Mouse (Mus musculus) lung, postnatal 0 days (tissue): ENCODE measurements at regions not wholly inside any gene's neighbourhood (a gene's known extent, or its start where the extent isn't known, plus 50 kb on each side); places are given as distances from the start of the nearest gene placed in this dataset.

Experiments
- ATAC-seq: fragments of 200-750 bp; cut with Nextera tagmentation; 2 replicates; pipeline ENCODE4 v1.8.0; 2017; ENCODE audit warnings: moderate library complexity
- DNase-seq: peaks from one replicate; pipeline ENCODE4 v3.0.0-alpha.2; 2016; ENCODE audit warnings: low spot score
- H3K27ac ChIP-seq: fragments of 300-500 bp; sonication (generic); 2 replicates; pipeline ENCODE4 v1.5.1; 2014; ENCODE audit warnings: antibody characterized with exemption, mild to moderate bottlenecking, low read length, mixed read lengths
- H3K27me3 ChIP-seq: fragments of 300-500 bp; sonication (generic); replicated peaks from 2 replicates; pipeline ENCODE4 v1.6.1; 2014; ENCODE audit warnings: low read length, mixed read lengths; ENCODE audit not compliant: insufficient read depth
- H3K36me3 ChIP-seq: fragments of 300-500 bp; sonication (generic); 2 replicates; pipeline ENCODE4 v1.6.1; 2014; ENCODE audit warnings: low read length, mixed read lengths; ENCODE audit not compliant: insufficient read depth
- H3K4me1 ChIP-seq: fragments of 300-500 bp; sonication (generic); 2 replicates; pipeline ENCODE4 v1.6.1; 2014; ENCODE audit warnings: antibody characterized with exemption, low read depth, low read length, mixed read lengths; ENCODE audit not compliant: insufficient read depth
- H3K4me2 ChIP-seq: fragments of 300-500 bp; sonication (generic); replicated peaks from 2 replicates; pipeline ENCODE4 v1.6.1; 2014; ENCODE audit warnings: low read depth, mild to moderate bottlenecking, low read length, moderate library complexity, mixed read lengths
- H3K4me3 ChIP-seq: fragments of 300-500 bp; sonication (generic); 2 replicates; pipeline ENCODE4 v1.5.1; 2014; ENCODE audit warnings: low read depth, low read length
- H3K9ac ChIP-seq: fragments of 300-500 bp; sonication (generic); replicated peaks from 2 replicates; pipeline ENCODE4 v1.6.1; 2014; ENCODE audit warnings: low read depth, mild to moderate bottlenecking
- H3K9me3 ChIP-seq: fragments of 300-500 bp; sonication (generic); 2 replicates; pipeline ENCODE4 v1.6.1; 2016; ENCODE audit warnings: low read length, mixed read lengths
- CTCF ChIP-seq: IDR thresholded peaks from 2 replicates; pipeline ENCODE4 v1.5.1; 2016; ENCODE audit warnings: antibody characterized with exemption, mild to moderate bottlenecking
- EP300 ChIP-seq: IDR thresholded peaks from 2 replicates; pipeline ENCODE4 v1.6.1; 2016; ENCODE audit warnings: antibody characterized with exemption, mild to moderate bottlenecking, control low read depth
- WGBS: fragments of 180-500 bp; shearing (Covaris S2); extraction: QIAGEN DNeasy Blood & Tissue Kit; methylation state at CpG from one replicate; pipeline ENCODE4 v1.1.7; 2014; 5-methylcytosine and 5-hydroxymethylcytosine counted together

GRCm38 (mm10) chr17:88168262-88169096 is 103.4 kb upstream of the Fbxo11 start:
- TF ChIP-seq EP300 (peak; percentile 89), CTCF (no peak)
- no peak overlapping the region for H3K4me2 ChIP-seq
- peak overlapping the region; percentile 12; the same call in 1 of the 2 replicates for H3K27ac ChIP-seq
- 48% methylated on average over 8 of the region's 8 CpGs for WGBS
- DNase-seq (peak; percentile 68), ATAC-seq (peak; percentile 79)
- no peaks in the 10 kb centered on the region for H3K27me3 ChIP-seq
- no peak overlapping the region for H3K4me3 ChIP-seq
- H3K36me3 ChIP-seq: no peaks in the 10 kb centered on the region
- H3K4me1 ChIP-seq: no peaks in the 10 kb centered on the region
- H3K9ac ChIP-seq: no peak overlapping the region
- H3K9me3 ChIP-seq: no peaks in the 10 kb centered on the region

- Histone ChIP-seq H3K9me3 (no peaks in the 10 kb centered on the region), H3K4me3 (no peak overlapping the region), H3K4me2 (no peak overlapping the region), H3K9ac (no peak overlapping the region), H3K4me1 (no peaks in the 10 kb centered on the region), H3K36me3 (no peaks in the 10 kb centered on the region), H3K27ac (no peak overlapping the region), H3K27me3 (no peaks in the 10 kb centered on the region)
- WGBS: 57% methylated on average over 3 of the region's 3 CpGs
- ATAC-seq: no peak
- TF ChIP-seq CTCF (no peak), EP300 (no peak)
- DNase-seq: peak; percentile 33
Observed at GRCm38 (mm10) chr17:88171606-88172005, 106.5 kb upstream of the Fbxo11 start.

- Histone ChIP-seq H3K36me3 (no peaks in the 10 kb centered on the region), H3K27me3 (no peaks in the 10 kb centered on the region), H3K27ac (no peak overlapping the region), H3K9ac (no peak overlapping the region), H3K4me1 (no peaks in the 10 kb centered on the region), H3K9me3 (no peaks in the 10 kb centered on the region), H3K4me3 (no peak overlapping the region), H3K4me2 (no peak overlapping the region)
- WGBS: 34% methylated on average over 4 of the region's 4 CpGs
- ATAC-seq: peak; percentile 72
- DNase-seq: peak; percentile 50
- TF ChIP-seq EP300 (peak; percentile 78), CTCF (peak; percentile 45)
Observed at GRCm38 (mm10) chr17:88173354-88174032, 108.4 kb upstream of the Fbxo11 start.

- Histone ChIP-seq H3K27ac (peak overlapping the region; percentile 52), H3K9ac (no peak overlapping the region), H3K4me1 (no peaks in the 10 kb centered on the region), H3K36me3 (no peaks in the 10 kb centered on the region), H3K27me3 (no peaks in the 10 kb centered on the region), H3K4me3 (no peak overlapping the region), H3K4me2 (peak overlapping the region; percentile 47), H3K9me3 (no peaks in the 10 kb centered on the region)
- peak; percentile 65 for DNase-seq
- peak; percentile 71 for ATAC-seq
- 19% methylated on average over 10 of the region's 10 CpGs for WGBS
- TF ChIP-seq CTCF (no peak), EP300 (no peak)
Observed at GRCm38 (mm10) chr17:88174242-88174679, 109.2 kb upstream of the Fbxo11 start.

- Histone ChIP-seq H3K4me3 (no peak overlapping the region), H3K27me3 (no peaks in the 10 kb centered on the region), H3K4me1 (no peaks in the 10 kb centered on the region), H3K9me3 (no peaks in the 10 kb centered on the region), H3K36me3 (no peaks in the 10 kb centered on the region), H3K4me2 (no peak overlapping the region), H3K9ac (no peak overlapping the region), H3K27ac (no peak overlapping the region)
- TF ChIP-seq CTCF (no peak), EP300 (no peak)
- no peak for ATAC-seq
- DNase-seq: no peak
- WGBS: 84% methylated on average over 4 of the region's 4 CpGs
Observed at GRCm38 (mm10) chr17:88175951-88176623, 111.0 kb upstream of the Fbxo11 start.

- Histone ChIP-seq H3K4me2 (no peak overlapping the region), H3K36me3 (no peaks in the 10 kb centered on the region), H3K9ac (no peak overlapping the region), H3K27ac (no peak overlapping the region), H3K27me3 (no peaks in the 10 kb centered on the region), H3K4me3 (no peak overlapping the region), H3K4me1 (no peaks in the 10 kb centered on the region), H3K9me3 (no peaks in the 10 kb centered on the region)
- WGBS: 74% methylated on average over 5 of the region's 5 CpGs
- no peak for DNase-seq
- no peak for ATAC-seq
- TF ChIP-seq EP300: no peak
- no peak for TF ChIP-seq CTCF
Observed at GRCm38 (mm10) chr17:88190735-88191134, 125.6 kb upstream of the Fbxo11 start.
